Mouse (Mus musculus) left cerebral cortex, postnatal 4 days (tissue): ENCODE measurements at regions not wholly inside any gene's neighbourhood (a gene's known extent, or its start where the extent isn't known, plus 50 kb on each side); places are given as distances from the start of the nearest gene placed in this dataset.
"Not testable (repeated sequence)": the region's sequence is repeated elsewhere in the genome, so short reads cannot be mapped to it uniquely, and the experiment has no call there.

ENCODE experiments used
- DNase-seq: peaks from one replicate; pipeline ENCODE4 v3.0.0-alpha.2; 2022
- intact Hi-C: fragments of 180-260 bp; cut with DNase I; formaldehyde crosslinking; loops from one replicate; pipeline ENCODE4 v1.15.1; 2025

GRCm38 (mm10) chr16:65629186-65629585 is 66.7 kb upstream of the Chmp2b start:
- peak; percentile 37 for DNase-seq
- intact Hi-C loops: loop anchor here (5.0 kb wide), 1 partner anchor 383 kb away; no protein-coding TSS in a partner anchor

- intact Hi-C loops: no loop called here
- peak; percentile 1 for DNase-seq
Measured at GRCm38 (mm10) chr16:65631680-65632079, 69.2 kb upstream of the Chmp2b start.

- intact Hi-C loops: not testable (repeated sequence)
Measured at GRCm38 (mm10) chr16:65646741-65647140, 84.2 kb upstream of the Chmp2b start.

GRCm38 (mm10) chr16:65649061-65649460 is 86.5 kb upstream of the Chmp2b start:
- no peak for DNase-seq
- intact Hi-C loops: no loop called here

More at GRCm38 (mm10) chr16:65646741-65647140, 84.2 kb upstream of the Chmp2b start:
- DNase-seq: not testable (repeated sequence)

DNA sequence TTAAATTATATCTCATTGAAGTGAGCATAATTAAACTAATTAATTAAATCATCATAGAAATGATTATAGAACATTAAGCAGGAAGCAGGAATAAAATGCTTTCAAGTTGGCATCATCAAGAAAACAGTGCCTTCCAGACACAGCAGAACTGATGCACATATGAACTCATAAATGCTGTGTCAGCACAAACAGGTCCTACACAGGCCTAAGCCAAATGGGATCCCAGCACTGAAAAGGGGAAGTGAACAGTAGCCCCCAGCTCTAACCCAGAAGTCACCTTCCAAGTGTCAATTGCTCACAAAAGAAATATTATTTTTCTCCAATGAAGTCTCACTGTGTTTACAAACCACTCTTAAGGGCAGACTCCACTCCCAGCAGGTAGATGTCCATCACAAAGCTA is 93.0 kb upstream of the Chmp2b start:
- DNase-seq: no peak
- intact Hi-C loops: no loop called here

GRCm38 (mm10) chr16:65657829-65658228 is 95.3 kb upstream of the Chmp2b start:
- DNase-seq: no peak
- intact Hi-C loops: no loop called here

DNA sequence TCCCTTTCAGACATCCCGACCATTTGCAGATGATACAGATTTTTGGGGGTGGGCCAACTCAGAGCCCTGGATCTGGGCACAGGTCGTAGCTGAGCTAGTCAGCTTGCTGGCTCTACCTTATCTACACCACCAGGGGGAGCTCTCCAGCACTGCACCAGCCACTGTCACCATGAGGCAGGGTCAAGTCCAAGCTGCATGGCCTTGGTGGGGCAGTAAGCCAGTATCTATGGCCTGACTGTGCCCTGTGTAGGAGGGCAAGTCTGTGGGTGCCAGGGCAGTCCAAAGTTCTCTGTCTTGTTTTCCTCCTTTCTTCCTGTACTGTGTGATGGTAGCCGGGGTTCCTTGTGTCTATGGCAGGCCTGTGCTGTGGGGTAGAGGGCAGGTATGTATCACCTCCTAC is 102.3 kb upstream of the Chmp2b start:
- intact Hi-C loops: no loop called here
- peak; percentile 21 for DNase-seq

DNA sequence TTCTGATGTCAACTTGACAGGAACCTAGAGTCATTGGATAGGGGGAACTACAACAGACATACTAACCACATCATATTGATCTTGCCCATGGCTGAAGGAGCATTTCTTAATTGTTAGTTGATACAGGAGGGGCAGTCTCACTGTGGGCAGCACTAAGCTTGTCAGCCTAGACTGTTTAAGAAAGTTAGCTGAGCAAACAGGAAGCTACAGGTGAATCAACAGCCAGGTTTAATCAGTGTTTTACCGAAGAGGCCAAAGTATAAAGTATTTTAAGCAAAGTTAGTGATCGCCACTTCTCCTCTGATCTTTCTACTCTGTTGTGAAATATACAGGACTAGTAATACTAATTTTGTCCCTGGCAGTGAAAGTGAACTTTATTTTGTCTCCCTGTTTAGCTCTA is 109.6 kb upstream of the Chmp2b start:
- intact Hi-C loops: no loop called here
- no peak for DNase-seq

GRCm38 (mm10) chr16:65683089-65683488 is 120.6 kb upstream of the Chmp2b start:
- intact Hi-C loops: no loop called here
- no peak for DNase-seq

- DNase-seq: no peak
- intact Hi-C loops: no loop called here
Measured at GRCm38 (mm10) chr16:65683703-65684320, 121.3 kb upstream of the Chmp2b start.

- no peak for DNase-seq
- intact Hi-C loops: no loop called here
Measured at GRCm38 (mm10) chr16:65693626-65694025, 121.4 kb upstream of the Vgll3 start.

- DNase-seq: no peak
- intact Hi-C loops: loop anchor here (5.0 kb wide), 1 partner anchor 292 kb away; no protein-coding TSS in a partner anchor
Measured at GRCm38 (mm10) chr16:65715631-65716030, 99.4 kb upstream of the Vgll3 start.

- DNase-seq: no peak
- intact Hi-C loops: loop anchor here (5.0 kb wide), 1 partner anchor 288 kb away; no protein-coding TSS in a partner anchor
Measured at GRCm38 (mm10) chr16:65718791-65719472, 96.1 kb upstream of the Vgll3 start.

GRCm38 (mm10) chr16:65720953-65721352 is 94.1 kb upstream of the Vgll3 start:
- DNase-seq: peak; percentile 5
- intact Hi-C loops: no loop called here

DNA sequence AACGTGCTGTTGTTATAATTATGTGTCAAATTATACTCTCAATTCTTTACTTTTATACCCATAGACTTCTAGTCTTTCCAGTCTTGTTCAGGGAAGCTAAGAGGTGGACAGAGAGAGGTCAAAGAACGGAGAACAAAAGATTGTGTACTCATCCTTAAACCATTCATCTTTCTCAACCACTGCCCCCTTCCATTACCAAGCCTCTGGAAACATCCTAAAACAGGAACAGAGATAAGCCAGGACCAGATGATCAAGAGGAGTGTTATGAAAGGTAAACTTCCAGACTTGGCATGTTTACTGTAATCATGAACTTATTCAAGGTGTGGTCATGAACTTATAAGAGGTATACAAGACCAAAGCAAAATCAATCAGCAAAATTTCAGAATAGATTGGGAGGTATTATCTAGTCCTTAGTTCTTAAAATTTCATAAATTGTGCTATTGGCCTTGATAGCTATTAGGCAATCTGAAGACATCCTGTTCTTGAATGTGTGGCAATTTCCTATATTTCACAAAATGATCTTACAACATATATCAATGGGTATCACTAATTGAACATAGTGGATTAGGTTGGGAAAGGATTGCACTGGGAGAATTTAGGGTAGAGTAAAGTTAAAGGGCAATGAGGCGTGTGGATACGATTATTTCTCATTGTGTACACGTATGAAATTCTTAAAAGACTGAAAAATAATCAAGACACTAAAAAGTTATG is 89.3 kb upstream of the Vgll3 start:
- intact Hi-C loops: no loop called here
- DNase-seq: no peak

DNA sequence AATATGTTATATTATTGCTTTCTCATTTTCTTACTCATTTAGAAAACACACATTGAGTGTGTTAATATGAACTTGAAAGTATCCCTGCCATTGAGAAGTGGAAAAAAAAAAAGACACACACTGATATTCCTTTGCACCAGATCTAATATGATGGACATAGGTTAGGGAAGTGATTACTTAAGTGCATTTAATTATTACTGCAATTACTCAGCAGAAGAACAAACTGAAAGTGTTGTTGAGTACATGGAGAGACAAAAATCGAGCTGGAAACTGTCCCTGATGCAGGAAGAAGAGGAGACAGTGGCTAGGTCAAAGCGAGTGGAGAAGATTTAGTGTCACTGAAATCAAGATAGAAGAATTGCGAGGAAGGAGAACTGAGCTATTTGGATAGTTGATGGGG is 88.8 kb upstream of the Vgll3 start:
- intact Hi-C loops: no loop called here
- no peak for DNase-seq

DNA sequence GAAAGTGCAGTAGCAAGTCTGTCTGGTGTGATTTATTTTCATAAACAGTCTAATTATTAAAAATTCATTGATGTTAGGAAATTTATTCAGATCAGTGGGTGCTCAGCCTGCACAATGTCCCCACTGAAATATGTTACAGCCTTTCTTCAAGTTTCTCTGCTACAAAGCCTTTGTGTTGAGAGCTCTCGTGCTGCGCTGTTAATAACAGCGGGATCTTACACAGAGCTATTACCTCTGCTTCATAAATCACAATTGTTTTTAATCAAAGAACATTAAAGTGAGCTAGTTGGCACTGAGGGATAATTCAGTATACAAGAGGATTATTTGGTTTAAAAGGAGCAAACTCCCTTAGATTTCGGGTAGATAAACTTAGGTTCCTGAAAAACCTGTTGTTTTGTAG is 85.7 kb upstream of the Vgll3 start:
- intact Hi-C loops: no loop called here

DNA sequence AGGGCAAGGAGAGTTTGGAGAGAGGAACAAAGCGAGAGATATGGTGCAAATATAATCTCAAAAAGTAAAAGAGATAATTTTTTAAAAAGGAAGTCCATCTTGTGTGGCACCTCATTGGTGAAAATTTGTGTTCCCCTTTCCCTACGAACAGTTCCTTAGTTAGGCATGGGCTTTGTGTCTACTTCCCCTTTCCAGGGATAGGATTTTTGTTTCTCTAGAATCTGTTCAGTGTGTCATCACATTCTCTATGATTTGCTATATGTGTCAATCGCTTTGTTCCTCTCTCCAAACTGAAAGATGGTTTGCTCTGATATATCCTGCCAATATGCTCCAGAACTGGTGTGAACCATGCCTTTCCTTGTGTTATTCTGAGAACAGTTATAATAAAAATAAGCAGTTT is 75.4 kb upstream of the Vgll3 start:
- intact Hi-C loops: no loop called here
- no peak for DNase-seq

More for the DNA sequence above, 85.7 kb upstream of the Vgll3 start:
- no peak for DNase-seq

DNA sequence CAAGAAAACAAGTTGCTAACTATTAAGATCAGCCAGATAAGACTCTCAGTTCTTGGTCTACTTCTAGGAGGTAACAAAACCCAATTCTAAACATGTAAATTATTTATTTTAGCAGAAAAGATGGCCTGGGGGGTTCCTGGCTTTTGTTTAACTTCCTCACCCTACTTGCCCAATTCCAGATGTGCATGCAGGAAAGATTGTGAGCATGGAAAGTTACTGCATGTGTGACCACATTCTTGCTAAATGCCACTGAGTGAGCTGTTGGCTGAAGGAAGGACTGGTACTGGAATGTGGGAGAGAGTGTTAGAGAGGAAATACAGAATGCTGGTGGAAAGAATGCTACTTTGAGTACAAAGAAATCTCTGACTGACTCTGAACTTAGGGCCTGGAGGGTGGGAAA is 72.1 kb upstream of the Vgll3 start:
- DNase-seq: no peak
- intact Hi-C loops: no loop called here

DNA sequence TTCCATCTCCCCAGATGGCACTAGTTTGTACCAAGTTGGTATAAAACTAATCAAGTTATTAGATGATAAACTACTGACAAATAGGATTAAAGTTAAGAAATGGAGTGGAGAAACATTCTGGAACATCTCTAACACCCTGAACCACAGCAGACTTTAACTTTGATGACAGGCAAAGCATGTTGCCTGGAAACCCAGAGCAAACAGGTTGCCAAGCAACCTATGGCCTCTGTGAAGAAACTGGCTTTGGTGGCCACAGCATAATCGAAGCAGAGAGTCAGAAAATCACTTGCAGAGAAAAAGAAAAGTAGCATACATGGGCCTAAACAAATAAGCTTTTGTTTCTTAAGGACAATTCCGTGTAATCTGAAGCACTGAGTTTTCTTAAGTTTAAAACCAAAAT is 59.4 kb upstream of the Vgll3 start:
- no peak for DNase-seq
- intact Hi-C loops: no loop called here
